Mouse (Mus musculus) embryonic fibroblast, embryonic 13.5 days (primary cell): ENCODE measurements at regions not wholly inside any gene's neighbourhood (a gene's known extent, or its start where the extent isn't known, plus 50 kb on each side); places are given as distances from the start of the nearest gene placed in this dataset.

Source experiments
- CTCF ChIP-seq: IDR thresholded peaks from 2 replicates; pipeline ENCODE4 v1.5.1; 2011; ENCODE audit warnings: mild to moderate bottlenecking, control low read depth, low read length, moderate library complexity, borderline replicate concordance; ENCODE audit not compliant: insufficient read depth
- POLR2A ChIP-seq: IDR thresholded peaks from 2 replicates; pipeline ENCODE4 v1.6.1; 2011; ENCODE audit warnings: low read depth, mild to moderate bottlenecking, control low read depth, low read length, moderate library complexity

DNA sequence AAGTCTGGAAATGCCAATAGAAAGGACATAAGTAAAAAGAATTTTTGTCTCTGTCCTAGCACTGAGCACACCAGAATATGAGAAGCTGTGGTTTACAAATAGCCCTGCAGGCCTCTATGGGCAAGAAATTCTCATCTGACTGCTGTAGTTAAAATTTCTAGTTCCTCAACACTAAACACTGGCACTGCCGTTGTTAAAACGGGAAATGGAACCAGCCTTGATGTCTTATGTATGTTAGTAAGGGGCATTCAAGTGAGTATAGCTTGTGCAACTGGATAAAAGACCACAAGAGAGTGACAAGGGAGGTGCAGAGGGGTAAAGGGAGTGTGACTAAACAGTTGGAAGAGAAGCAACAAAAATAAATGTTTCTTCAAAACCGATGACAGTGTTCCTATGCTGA lies 65.7 kb upstream of the Tfec start:
- TF ChIP-seq CTCF (no peak), POLR2A (no peak)
